Mouse (Mus musculus) B cell, adult 62 days (primary cell): ENCODE data around the gene Npr2. TPM values are rescaled to one million over a fixed set of nuclear protein-coding genes. Genes with fewer than 3 reads are reported as not detected.

ENCODE experiments used
- total RNA-seq: library from RNA; stranded (reverse); gene quantifications from 4 replicates; pipeline ENCODE4 v1.2.4, GENCODE M21; 2023

Gene Npr2
- 0.16 to 0.40 TPM (median 0.39 TPM) in 3 of 4 replicates, not detected in the other for total RNA-seq

DNA sequence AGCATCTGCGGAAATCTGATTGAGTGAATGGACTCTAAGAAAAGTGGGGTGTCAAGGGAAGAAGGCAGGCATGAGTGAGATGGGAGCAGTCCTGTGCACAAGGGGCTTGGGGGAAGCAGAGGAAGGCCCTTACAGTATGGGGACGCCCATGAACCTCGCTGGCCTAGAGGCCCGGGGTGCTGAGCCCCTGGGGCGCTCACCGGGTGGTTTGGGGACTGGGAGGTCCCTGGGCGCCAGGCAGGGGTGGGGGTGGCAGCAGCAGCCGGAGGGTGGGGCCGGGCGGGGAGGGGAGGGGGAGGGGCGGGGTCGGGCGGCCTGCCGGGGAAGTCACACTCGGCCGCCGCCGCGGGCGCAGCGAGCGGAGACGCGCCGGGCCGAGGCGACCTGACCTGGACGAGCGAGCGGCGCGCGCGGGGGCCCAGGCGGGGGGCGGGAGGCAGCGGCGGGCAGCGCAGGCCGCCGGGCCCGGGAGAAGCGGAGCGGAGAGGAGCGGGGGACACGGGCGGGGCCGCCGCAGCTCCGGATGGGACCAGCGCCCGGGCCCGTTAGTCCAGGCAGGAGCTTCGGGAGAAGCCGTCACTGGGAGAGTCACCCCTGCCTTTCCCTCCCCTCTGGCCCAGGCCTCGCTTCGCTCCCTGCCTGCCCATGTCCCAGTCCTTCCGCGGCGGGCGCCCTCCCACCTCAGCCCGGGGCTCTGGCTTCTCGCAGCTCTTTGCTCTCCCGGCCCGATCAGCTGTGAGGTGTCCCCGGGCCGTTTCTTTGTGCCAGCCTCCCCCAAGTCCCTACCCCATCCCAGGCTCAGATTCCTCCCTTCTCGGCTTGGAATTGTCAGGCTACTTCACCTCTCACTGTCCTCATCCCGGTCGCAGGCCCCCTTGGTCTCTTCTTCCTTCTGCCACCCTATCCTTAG, at the start of gene Npr2:
Gene Npr2, plus strand, starts transcription at position 890 of the 910 bp plus-strand sequence.

DNA sequence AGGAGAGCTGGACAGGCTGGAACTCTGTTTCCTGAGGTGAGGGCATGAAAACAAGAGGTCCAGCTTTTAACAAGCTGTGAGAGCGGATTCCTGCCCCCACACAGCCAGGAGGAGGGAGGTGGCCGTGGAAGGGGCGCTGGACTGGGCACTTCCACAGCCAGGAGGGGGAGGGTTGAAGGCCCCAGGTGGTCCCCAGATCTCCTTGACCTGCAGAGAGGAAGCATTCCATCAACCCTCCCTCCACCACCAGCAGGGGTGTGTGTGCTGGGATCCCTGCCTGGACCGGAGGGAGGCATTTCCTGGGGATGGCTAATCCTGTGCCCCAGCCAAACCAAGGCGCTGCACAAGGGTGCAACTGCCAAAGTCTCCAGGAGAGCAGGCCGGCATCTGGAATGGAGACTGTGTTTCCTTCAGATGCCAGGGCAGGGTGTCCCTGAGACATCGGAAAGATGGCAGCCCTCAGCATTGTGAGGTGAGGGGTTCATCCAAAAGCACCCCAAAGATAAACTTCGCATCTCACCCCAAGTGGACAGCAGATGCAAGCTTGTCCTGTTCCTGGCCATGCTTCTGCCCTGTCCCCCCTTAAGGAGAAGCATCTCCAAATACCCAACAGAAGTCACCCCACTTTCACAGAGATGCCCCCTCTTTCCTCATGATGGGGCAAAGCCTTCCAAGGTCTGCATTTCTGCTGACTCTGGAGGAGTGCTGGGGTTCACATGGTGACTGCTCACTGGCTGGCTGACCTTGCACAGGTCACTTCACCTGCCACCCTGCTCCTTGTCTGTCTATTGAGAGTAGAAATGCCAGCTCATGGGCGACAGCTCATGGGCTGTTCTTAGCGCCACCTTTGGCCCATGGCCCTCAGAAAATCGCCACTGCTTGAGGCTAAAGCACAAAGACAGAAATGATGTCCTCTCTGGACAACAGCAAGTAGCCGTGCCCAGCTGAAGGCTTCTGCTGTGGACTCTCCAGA, 47.0 kb upstream of the Npr2 start, which contains the start of gene Msmp:
Gene Msmp, minus strand, starts transcription at position 51 of the 973 bp plus-strand sequence.

DNA sequence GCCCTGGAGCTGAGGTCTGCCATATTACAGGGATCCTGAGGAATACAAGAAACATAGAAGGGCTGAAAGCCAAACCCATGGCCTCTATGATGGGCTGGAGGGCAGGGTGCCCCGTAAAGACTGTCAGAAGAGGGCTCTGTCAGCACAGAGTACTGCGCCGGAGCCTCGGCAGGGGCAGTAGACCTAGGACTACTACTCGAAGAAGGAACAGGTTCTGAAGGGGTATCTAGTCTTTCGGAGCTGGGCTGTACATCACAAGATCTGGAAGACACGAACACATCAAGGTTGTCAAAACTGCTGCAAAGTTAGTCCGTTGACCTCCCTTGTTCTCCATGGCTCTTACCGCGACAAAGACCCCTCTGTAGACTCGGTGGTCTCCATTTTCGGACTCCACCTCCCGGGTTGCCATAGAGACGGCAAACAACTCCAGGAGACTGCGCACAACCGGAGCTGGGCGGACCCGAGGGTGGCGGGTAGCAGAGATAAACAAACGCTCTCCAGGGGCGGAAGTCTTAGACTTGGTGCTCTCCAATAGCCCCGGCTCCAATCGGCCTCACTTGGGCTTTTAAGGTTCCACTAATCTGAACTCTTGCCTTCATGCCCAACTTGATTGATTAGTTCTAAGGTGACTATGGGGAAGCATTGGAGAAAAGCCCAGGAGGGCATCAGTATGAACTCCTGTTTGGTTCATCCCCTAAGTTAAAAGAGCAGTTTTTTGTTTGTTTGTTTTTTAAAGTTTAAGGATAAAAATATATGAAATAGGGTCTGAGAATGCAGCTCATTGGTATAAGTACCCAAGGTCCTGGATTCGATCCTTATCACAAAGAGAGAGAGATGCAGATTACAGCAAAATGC, 21.7 kb downstream of the Npr2 start, which contains the start of gene Spag8:
Gene Spag8, minus strand, starts transcription at position 434 of the 855 bp plus-strand sequence.

DNA sequence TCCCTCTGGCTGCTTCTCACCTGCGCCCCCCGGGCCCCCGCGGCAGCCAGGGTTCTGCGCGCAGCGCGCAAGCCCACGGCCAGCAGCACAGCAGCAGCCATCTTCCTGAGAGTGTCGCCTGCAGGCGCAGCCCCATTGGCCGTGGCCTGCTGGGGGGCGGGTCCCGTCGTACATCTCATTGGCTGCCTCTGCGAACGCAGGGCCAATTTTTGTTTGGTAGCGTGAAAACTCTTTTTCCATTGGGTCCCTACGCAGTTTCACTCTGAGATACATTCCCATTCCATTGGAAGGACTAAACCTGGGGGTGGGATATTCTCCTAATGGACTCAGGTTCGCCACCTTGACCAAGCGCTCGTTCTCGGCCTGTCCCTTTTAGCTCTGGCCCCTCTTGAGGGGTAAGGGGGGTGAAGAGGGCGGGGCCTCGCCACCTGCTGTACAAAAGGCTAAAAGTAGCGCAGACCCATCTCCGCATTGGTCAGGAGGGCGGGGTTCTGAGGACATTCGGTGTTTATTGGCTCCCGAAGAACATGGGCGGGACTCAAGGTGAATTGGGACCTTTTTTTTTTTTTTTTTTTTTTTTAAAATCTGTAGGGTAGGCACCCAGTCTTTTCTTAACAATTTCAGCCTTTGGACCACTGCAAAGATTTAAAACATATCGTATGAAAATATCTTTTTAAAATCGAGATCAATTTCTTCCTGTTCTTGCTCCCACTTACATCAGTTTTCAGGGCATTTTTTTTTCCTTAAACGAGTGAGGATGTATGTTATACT, 24.8 kb downstream of the Npr2 start, which contains the start of gene Hint2:
Gene Hint2, minus strand, starts transcription at position 128 of the 771 bp plus-strand sequence.

DNA sequence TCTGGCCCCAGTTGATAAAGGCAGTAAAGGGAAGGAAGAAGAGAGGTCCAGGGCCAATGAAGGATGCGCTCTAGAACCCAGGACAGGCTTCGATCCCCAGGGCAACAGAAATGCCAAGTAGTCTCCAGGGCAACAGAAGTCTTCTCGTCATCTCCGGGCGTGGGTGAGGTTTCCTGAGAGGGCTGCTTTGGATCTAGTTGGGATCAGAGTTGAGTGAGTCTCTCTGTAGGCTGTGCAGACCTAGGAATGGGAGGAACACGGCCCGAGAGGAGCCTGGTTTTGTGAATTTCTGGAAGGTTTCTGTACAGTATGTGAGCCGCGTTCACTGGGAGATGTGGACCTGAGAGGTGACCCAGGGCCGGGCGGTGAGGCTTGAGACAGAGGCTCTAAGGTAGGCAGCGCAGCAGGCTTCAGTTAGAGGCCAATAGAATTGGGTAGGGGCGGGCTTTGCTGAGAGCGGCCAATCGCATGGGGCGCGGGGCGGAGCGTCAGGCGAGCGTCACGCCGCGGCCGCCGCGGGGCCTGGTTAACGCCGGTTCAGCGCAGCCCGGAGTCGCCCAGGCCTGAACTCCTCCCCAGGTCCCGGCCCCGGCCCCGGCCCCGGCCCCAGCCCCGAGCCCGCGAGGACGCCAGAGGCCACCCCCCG, 37.2 kb downstream of the Npr2 start, which contains the start of the genes Tmem8b and Fam221b:
Gene Tmem8b, plus strand, starts transcription at position 190 of the 646 bp plus-strand sequence.
Gene Fam221b, minus strand, starts transcription at position 364 of the 646 bp plus-strand sequence.

DNA sequence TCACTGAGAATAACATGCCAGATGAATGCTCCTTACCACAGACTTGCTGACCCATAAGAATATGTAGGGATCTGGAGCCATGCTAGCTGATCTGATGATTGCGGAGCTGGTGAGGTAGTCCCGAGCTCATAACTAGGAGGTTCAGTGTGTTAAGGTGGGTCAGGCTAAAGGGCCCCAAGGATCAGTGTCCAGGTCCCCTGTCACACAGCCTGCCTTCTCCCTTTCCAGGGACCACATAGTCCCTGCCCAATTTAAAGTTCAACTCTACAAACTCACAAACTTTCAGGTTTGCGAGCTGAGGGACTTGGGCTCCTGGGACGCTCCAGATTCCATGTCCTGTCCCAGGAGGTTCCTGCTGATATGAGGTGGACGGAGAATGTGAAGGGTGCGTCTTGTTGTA, 69.0 kb downstream of the Npr2 start, which contains the start of gene Olfr70:
Gene Olfr70, minus strand, starts transcription at position 101 of the 400 bp plus-strand sequence.

Other genes starting within 250 kb of the Npr2 start
- gene Rusc2, start 250.0 kb upstream of the Npr2 start, total RNA-seq: 0.17 TPM in 1 of 4 replicates, not detected in the others
- not detected in 4 replicates for gene Fam166b, start 202.8 kb upstream of the Npr2 start, total RNA-seq
- gene Tesk1, start 190.0 kb upstream of the Npr2 start, total RNA-seq: 55.0 to 57.8 TPM (median 57.0 TPM) in 4 replicates
- 440 to 532 TPM (median 462 TPM) in 4 replicates for gene Cd72, start 177.3 kb upstream of the Npr2 start, total RNA-seq
- gene Sit1, start 148.2 kb upstream of the Npr2 start, total RNA-seq: 12.9 to 13.7 TPM (median 13.3 TPM) in 4 replicates
- gene Ccdc107, start 139.0 kb upstream of the Npr2 start, total RNA-seq: 27.3 to 29.7 TPM (median 29.2 TPM) in 4 replicates
- 1.1 to 2.6 TPM (median 2.4 TPM) in 4 replicates for gene Arhgef39, start 132.2 kb upstream of the Npr2 start, total RNA-seq
- gene Car9, start 125.0 kb upstream of the Npr2 start, total RNA-seq: 0.49 to 1.2 TPM in 2 of 4 replicates, not detected in the others
- gene Tpm2, start 108.2 kb upstream of the Npr2 start, total RNA-seq: 0.46 to 1.6 TPM (median 0.74 TPM) in 4 replicates
- gene Creb3, start 69.6 kb upstream of the Npr2 start, total RNA-seq: 71.8 to 80.6 TPM (median 76.8 TPM) in 4 replicates
- gene Tln1, start 69.2 kb upstream of the Npr2 start, total RNA-seq: 269 to 292 TPM (median 275 TPM) in 4 replicates
- 39.9 to 55.5 TPM (median 43.6 TPM) in 4 replicates for gene Rgp1, start 53.2 kb upstream of the Npr2 start, total RNA-seq
- gene Gba2, start 53.1 kb upstream of the Npr2 start, total RNA-seq: 41.8 to 54.9 TPM (median 45.2 TPM) in 4 replicates
- not detected in 4 replicates for gene Msmp, start 47.4 kb upstream of the Npr2 start, total RNA-seq
- gene Spag8, start 21.7 kb downstream of the Npr2 start, total RNA-seq: 1.4 TPM in 1 of 4 replicates, not detected in the others
- gene Hint2, start 24.5 kb downstream of the Npr2 start, total RNA-seq: 16.0 to 24.2 TPM (median 20.8 TPM) in 4 replicates
- 2.4 to 6.0 TPM (median 4.9 TPM) in 4 replicates for gene Tmem8b, start 37.0 kb downstream of the Npr2 start, total RNA-seq
- not detected in 4 replicates for gene Fam221b, start 37.2 kb downstream of the Npr2 start, total RNA-seq
- gene Olfr70, start 68.9 kb downstream of the Npr2 start, total RNA-seq: not detected in 4 replicates
- gene Olfr71, start 78.3 kb downstream of the Npr2 start, total RNA-seq: not detected in 4 replicates
- not detected in 4 replicates for gene Hrct1, start 95.3 kb downstream of the Npr2 start, total RNA-seq
- gene Spaar, start 98.1 kb downstream of the Npr2 start, total RNA-seq: not detected in 4 replicates
- not detected in 4 replicates for gene Olfr159, start 139.1 kb downstream of the Npr2 start, total RNA-seq
- not detected in 4 replicates for gene Olfr156, start 192.0 kb downstream of the Npr2 start, total RNA-seq
- not detected in 4 replicates for gene Olfr157, start 208.3 kb downstream of the Npr2 start, total RNA-seq
- not detected in 4 replicates for gene Olfr155, start 219.6 kb downstream of the Npr2 start, total RNA-seq
- 0.55 to 0.88 TPM (median 0.66 TPM) in 4 replicates for gene Reck, start 243.6 kb downstream of the Npr2 start, total RNA-seq